Comparison of ENCODE assay signal across 8 mouse cellular contexts in genomic region chr2:174601938-174602685, GRCm38 (mm10). TPM values are rescaled to one million over a fixed set of nuclear protein-coding genes. Genes with fewer than 3 reads are reported as not detected.
DNase-seq lines count a peak whose midpoint lies in the region; ATAC-seq lines count a peak whose summit lies in the region.

No protein-coding gene starts in this region.

- DNase-seq in CD4-positive, CD25-positive, alpha-beta regulatory T cell, adult 2 months (ENCODE audit: low read depth, low spot score) = peak; percentile 93
- peak; percentile 37 for DNase-seq in embryo, embryonic 11 days
- DNase-seq in naive thymus-derived CD4-positive, alpha-beta T cell, adult 2 months (ENCODE audit: low read depth) = peak; percentile 94
- DNase-seq in cerebellum, postnatal 25 days = no peak
- no peak for DNase-seq in yolk sac, embryonic 10.5 days (ENCODE audit: low spot score)
- no peak for DNase-seq in left cerebral cortex, adult 11 months (ENCODE audit: low spot score)
- DNase-seq in layer of hippocampus, adult 11-12 months (ENCODE audit: low spot score) = no peak

- 0 out of 2 replicates have a peak, but pooled peaks cover 3% of the 10 kb centered on the region for H3K4me1 ChIP-seq in intestine, embryonic 15.5 days (replicated peaks)

- H3K9ac ChIP-seq in intestine, embryonic 15.5 days = no peak overlapping the region

- peak overlapping the region; percentile 32; the same call in 1 of the 2 replicates for H3K27ac ChIP-seq in intestine, embryonic 15.5 days

- no peaks in the 10 kb centered on the region for H3K36me3 ChIP-seq in intestine, embryonic 15.5 days

- no peaks in the 10 kb centered on the region for H3K9me3 ChIP-seq in intestine, embryonic 15.5 days

- no peak overlapping the region for H3K4me3 ChIP-seq in intestine, embryonic 15.5 days (replicated peaks)

- ATAC-seq in intestine, embryonic 15.5 days = peak; percentile 56

- no peak overlapping the region for H3K4me2 ChIP-seq in intestine, embryonic 15.5 days (replicated peaks)

- 62% methylated on average over 9 of the region's 9 CpGs for WGBS in intestine, embryonic 15.5 days

- no peaks in the 10 kb centered on the region for H3K27me3 ChIP-seq in intestine, embryonic 15.5 days (replicated peaks)

RNA-seq across cellular contexts. Expression of gene Zfp831, which starts 41.2 kb away (rescaled TPM):
- 0.01 and 0.03 TPM in 2 replicates for polyA plus RNA-seq in intestine, embryonic 15.5 days (2015; fragmentation: Nextera tagmentation; extraction: Ambion mirVana)

Comparison
In these comparisons a context has a peak if more than half of its experiments do, and no peak if none do; other contexts are left out.
1. DNase-seq: peak in CD4-positive, CD25-positive, alpha-beta regulatory T cell, adult 2 months (single experiment), embryo, embryonic 11 days (single experiment) and naive thymus-derived CD4-positive, alpha-beta T cell, adult 2 months (single experiment); none in cerebellum, postnatal 25 days (0 of 2), yolk sac, embryonic 10.5 days (single experiment), left cerebral cortex, adult 11 months (single experiment) and layer of hippocampus, adult 11-12 months (single experiment).